Comparison of ENCODE assay signal across 17 mouse cellular contexts in the genomic region with DNA sequence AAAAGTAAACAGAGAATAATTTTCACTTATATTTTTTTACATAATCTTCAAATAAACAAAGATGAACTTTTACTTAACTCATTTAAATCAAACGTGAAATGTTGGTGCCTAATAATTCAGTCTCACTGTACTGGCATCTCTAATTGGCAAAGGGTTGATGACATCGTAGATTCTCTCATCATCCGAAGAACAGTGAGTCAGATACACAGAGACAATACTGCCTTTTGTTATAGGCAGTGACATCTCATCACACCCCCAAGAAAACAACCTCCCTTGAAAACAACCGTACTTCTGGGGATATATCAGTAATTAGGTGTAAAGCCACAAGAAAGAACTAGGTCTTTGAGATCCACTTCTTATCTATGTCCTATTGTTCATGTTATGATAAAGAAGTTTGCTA.
"Had no signal": no experiment of that assay in that cellular context is flagged by ENCODE, and none has a peak within 500 bp of the region (broad histone marks: within the 10 kb centered on the region; RNA-seq: fewer than 3 reads in every experiment).

No protein-coding gene starts in this region.

- ATAC-seq: hindbrain, embryonic 16.5 days; inflammation-experienced regulatory T-cells, adult 6 months; intestine, embryonic 15.5 days; intestine, postnatal 0 days had no signal

- DNase-seq: gastrocnemius, adult 2 months; gastrocnemius, postnatal 10 days; gastrocnemius, postnatal 25 days; heart, adult 18-20 months; heart, postnatal 10 days; heart, postnatal 4 days; kidney, adult 18-20 months; kidney, adult 8-10 months; kidney, postnatal 10 days; kidney, postnatal 25 days; kidney, postnatal 4 days; liver; liver, embryonic 13.5 days had no signal
